Mouse (Mus musculus) limb, embryonic 14.5 days (tissue): Measurements from ENCODE around the gene D430041D05Rik. TPM values are rescaled to one million over a fixed set of nuclear protein-coding genes. Genes with fewer than 3 reads are reported as not detected.

Source experiments
- ATAC-seq: fragments of 200-750 bp; cut with Nextera tagmentation; 2 replicates; pipeline ENCODE4 v1.8.0; 2017; ENCODE audit warnings: low read depth, moderate number of reproducible peaks, moderate TSS enrichment; ENCODE audit not compliant: low FRiP score
- DNase-seq: peaks from one replicate; pipeline ENCODE4 v3.0.0-alpha.2; 2015; ENCODE audit warnings: low spot score
- H3K27ac ChIP-seq: fragments of 300-500 bp; sonication (generic); replicated peaks from 2 replicates; pipeline ENCODE4 v1.5.1; 2014; ENCODE audit warnings: low read depth, mild to moderate bottlenecking, low read length, moderate library complexity, mixed read lengths
- H3K27me3 ChIP-seq: fragments of 300-500 bp; sonication (generic); 2 replicates; pipeline ENCODE4 v1.6.1; 2014; ENCODE audit warnings: low read length, mixed read lengths; ENCODE audit not compliant: control insufficient read depth, insufficient read depth
- H3K36me3 ChIP-seq: fragments of 300-500 bp; sonication (generic); 2 replicates; pipeline ENCODE4 v1.6.1; 2014; ENCODE audit warnings: mild to moderate bottlenecking, low read length, moderate library complexity, mixed read lengths; ENCODE audit not compliant: control insufficient read depth, insufficient read depth
- H3K4me1 ChIP-seq: fragments of 300-500 bp; sonication (generic); 2 replicates; pipeline ENCODE4 v1.6.1; 2014; ENCODE audit warnings: antibody characterized with exemption, low read length, mixed read lengths; ENCODE audit not compliant: control insufficient read depth, insufficient read depth
- H3K4me2 ChIP-seq: fragments of 300-500 bp; sonication (generic); replicated peaks from 2 replicates; pipeline ENCODE4 v1.6.1; 2014; ENCODE audit warnings: low read depth, mild to moderate bottlenecking, low read length, moderate library complexity; ENCODE audit not compliant: severe bottlenecking
- H3K4me3 ChIP-seq: fragments of 300-500 bp; sonication (generic); replicated peaks from 2 replicates; pipeline ENCODE4 v1.5.1; 2014; ENCODE audit warnings: low read length
- H3K9ac ChIP-seq: fragments of 300-500 bp; sonication (generic); 2 replicates; pipeline ENCODE4 v1.6.1; 2014; ENCODE audit warnings: mild to moderate bottlenecking, low read depth, low read length, moderate library complexity; ENCODE audit not compliant: severe bottlenecking
- H3K9me3 ChIP-seq: fragments of 300-500 bp; sonication (generic); 2 replicates; pipeline ENCODE4 v1.6.1; 2016; ENCODE audit warnings: low read length; ENCODE audit not compliant: control insufficient read depth
- POLR2A ChIP-seq: fragments of 200-500 bp; IDR thresholded peaks from 2 replicates; pipeline ENCODE4 v1.8.0; 2012; ENCODE audit warnings: inconsistent platforms, mild to moderate bottlenecking, moderate library complexity, borderline replicate concordance; ENCODE audit not compliant: insufficient read depth, insufficient read length; ENCODE audit errors: extremely low read depth
- WGBS: fragments of 180-500 bp; shearing (Covaris S2); extraction: QIAGEN DNeasy Blood & Tissue Kit; methylation state at CpG from one replicate; pipeline ENCODE4 v1.1.7; 2014; 5-methylcytosine and 5-hydroxymethylcytosine counted together
- polyA plus RNA-seq, 2 experiments: library from polyadenylated mRNA; depleted of rRNA in 1 of 2; stranded (reverse) in 1 of 2; unstranded in 1 of 2; fragments of >200 nt; fragmentation: Nextera tagmentation in 1 of 2; extraction: Ambion mirVana in 1 of 2; gene quantifications; 2 replicates each; pipeline versions ENCODE4 v1.2.1 to v1.2.3; 2012 to 2014

The D430041D05Rik gene
- polyA plus RNA-seq, 2 experiments = 1.1 TPM

DNA sequence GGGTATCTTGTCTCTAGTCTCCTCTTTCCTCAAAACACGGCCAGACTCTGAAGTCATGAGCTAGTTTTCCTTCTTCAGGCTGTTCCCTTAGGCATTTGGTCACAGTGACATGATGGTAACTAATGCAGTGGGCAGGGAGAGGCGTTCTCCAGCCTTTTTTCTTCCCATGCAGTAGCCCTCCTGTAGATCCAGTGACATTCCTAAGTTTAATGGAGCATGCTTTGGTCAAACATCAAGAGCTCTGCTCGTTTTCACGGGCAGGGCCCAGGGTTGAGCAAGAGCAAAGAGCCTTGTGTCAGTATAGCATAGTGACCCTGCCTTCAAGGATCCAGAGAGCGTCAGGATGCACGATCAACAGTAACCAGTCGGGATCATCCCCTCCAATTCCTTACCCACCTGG lies 247.4 kb downstream of the D430041D05Rik start:
- H3K9ac ChIP-seq = no peak overlapping the region
- no peak for TF ChIP-seq POLR2A
- no peak overlapping the region for H3K4me3 ChIP-seq
- WGBS = 74% methylated on average over 7 of the region's 7 CpGs
- no peaks in the 10 kb centered on the region for H3K4me1 ChIP-seq
- H3K36me3 ChIP-seq = no peaks in the 10 kb centered on the region
- no peak for DNase-seq
- no peaks in the 10 kb centered on the region for H3K9me3 ChIP-seq
- no peaks in the 10 kb centered on the region for H3K27me3 ChIP-seq
- H3K4me2 ChIP-seq = no peak overlapping the region
- no peak for ATAC-seq
- no peak overlapping the region for H3K27ac ChIP-seq

DNA sequence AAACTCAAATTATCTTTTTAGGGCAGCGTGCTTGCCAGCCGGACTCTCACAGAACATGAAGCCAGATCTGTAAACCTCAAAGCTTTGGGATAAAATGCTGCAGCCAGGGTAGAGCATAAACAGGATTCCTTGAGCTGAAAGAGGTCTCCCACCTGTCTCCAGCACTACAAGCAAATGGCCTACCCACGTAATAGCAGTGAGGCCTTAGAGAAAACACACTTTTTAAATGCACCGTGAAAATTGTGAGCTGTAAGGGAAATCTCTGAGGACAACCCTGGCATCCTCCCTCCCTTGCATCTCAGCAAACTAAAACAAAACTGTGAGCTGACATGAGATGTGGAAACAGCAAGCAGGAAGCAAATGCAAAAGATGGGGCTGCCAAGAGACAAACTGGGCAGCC lies 253.0 kb downstream of the D430041D05Rik start:
- Histone ChIP-seq H3K4me1 (no peaks in the 10 kb centered on the region), H3K27me3 (no peaks in the 10 kb centered on the region), H3K4me2 (no peak overlapping the region), H3K9me3 (no peaks in the 10 kb centered on the region), H3K9ac (no peak overlapping the region), H3K36me3 (no peaks in the 10 kb centered on the region), H3K27ac (no peak overlapping the region), H3K4me3 (no peak overlapping the region)
- ATAC-seq (no peak), DNase-seq (no peak)
- TF ChIP-seq POLR2A = no peak
- 57% methylated on average over 4 of the region's 4 CpGs for WGBS

DNA sequence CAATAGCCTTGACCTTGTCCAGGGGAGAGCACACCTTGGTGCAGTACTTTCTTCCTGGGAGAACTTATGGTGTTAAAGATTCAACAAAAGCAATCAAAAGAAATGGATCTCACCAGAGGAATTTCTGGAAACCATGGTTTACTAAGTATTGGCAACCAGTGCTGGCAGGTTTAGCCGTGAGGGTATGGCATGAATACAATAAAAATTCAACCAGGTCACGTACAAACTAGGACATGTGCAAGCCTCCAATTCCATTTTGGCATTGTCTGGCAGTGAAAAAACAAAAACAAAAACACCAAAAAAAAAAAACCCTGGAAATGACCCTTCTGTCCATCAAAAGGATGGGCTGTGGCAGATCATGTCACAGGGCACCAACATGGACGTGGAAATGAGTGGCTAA lies 256.9 kb downstream of the D430041D05Rik start:
- Histone ChIP-seq H3K27ac (no peak overlapping the region), H3K9me3 (no peaks in the 10 kb centered on the region), H3K4me3 (no peak overlapping the region), H3K27me3 (no peaks in the 10 kb centered on the region), H3K4me2 (no peak overlapping the region), H3K9ac (no peak overlapping the region), H3K36me3 (no peaks in the 10 kb centered on the region), H3K4me1 (no peaks in the 10 kb centered on the region)
- 83% methylated on average over 3 of the region's 3 CpGs for WGBS
- DNase-seq (no peak), ATAC-seq (no peak)
- TF ChIP-seq POLR2A = no peak

DNA sequence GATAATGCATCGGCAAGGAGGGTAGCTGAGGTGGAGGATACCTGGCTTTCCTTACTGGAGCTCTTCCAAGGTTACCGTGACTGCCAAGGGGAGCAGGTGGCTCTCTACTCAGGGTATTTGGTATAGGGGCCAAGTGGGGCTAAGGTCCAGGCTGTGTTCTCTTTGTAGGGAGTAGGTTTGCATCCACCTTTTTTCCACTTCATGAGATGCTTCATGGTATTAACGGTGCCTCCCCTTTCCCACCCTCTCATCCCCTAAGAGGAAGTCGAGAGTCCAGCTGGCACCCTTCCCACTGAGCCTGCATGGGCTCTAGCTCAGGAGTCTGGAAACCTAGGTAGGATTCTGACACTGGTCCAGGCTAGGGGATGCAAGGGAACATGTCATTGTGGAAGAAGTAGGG lies 257.5 kb downstream of the D430041D05Rik start:
- Histone ChIP-seq H3K4me1 (no peaks in the 10 kb centered on the region), H3K27me3 (no peaks in the 10 kb centered on the region), H3K9ac (no peak overlapping the region), H3K4me2 (no peak overlapping the region), H3K36me3 (no peaks in the 10 kb centered on the region), H3K4me3 (no peak overlapping the region), H3K27ac (no peak overlapping the region), H3K9me3 (no peaks in the 10 kb centered on the region)
- WGBS = 81% methylated on average over 4 of the region's 4 CpGs
- DNase-seq = no peak
- no peak for ATAC-seq
- no peak for TF ChIP-seq POLR2A

DNA sequence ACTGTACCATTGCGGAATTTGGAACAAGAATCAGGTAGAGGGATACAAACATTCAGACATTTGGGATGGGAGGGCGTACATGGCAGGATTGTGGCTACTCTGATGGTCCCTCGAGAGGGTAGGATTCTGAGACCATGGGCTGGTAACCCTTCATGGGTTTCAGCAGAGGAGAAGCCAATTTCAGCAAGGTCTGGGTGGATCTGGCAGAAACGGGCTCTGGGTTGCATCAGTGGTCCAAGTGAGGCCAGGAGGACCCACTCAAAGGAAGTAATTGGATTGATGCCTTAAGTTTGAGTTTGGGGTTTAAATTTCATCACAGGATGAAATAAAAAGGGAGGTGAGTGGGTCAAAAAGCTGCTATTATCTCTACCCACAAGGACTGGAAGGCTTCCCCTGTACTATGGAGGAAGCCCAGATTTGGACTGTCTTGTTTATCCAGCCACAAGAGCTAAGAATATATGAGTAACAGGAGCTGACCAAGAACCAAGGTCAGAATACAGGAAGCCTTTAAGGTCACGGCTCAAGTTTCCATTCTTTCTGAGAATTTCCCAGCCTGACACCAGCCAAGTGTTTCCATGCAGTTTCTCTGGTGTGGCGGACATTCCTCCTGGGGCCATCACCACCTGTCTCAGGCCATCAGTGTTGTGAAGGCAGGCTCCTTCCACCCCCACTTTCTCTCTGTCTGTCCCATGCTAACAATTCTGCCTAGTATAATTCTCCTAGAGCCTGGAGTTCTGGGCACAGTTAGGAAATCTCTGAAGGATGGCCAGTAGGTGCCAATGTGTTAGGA lies 260.0 kb downstream of the D430041D05Rik start:
- Histone ChIP-seq H3K9ac (no peak overlapping the region), H3K9me3 (no peaks in the 10 kb centered on the region), H3K4me1 (no peaks in the 10 kb centered on the region), H3K27ac (no peak overlapping the region), H3K27me3 (no peaks in the 10 kb centered on the region), H3K4me3 (no peak overlapping the region), H3K36me3 (no peaks in the 10 kb centered on the region), H3K4me2 (no peak overlapping the region)
- TF ChIP-seq POLR2A = no peak
- DNase-seq (peak; percentile 41), ATAC-seq (peak; percentile 76)
- WGBS = 79% methylated on average over 6 of the region's 6 CpGs

DNA sequence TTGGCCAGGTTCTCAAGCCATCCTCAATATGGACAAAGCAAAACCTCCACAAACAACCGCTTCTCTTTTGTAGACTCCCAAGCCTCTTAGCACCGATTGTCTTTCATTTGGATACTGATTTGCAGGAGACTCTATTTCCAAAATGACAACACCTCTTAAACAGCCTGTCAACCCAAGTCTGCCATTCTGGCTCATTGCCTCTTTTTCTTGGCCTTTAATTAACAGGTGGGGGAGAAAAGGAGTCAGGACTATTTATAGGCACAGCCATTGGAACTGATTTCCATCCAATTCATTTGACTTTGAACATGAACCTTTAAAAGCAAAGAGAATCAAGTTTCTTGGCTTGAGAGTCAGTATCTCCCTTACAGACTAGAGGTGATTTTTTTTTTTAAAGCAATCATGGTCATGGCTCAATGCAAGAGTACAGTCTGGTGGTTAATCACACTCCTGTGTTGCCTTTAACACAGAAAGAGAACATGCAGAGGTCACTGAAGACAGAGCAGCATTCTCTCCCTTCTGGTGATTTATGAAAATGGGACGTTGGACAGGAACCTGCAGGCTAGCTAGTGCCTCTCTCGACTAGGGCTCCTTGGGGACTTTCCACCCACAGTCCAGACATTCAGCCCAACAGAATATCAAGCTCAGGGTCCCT lies 262.8 kb downstream of the D430041D05Rik start:
- TF ChIP-seq POLR2A = no peak

More for the DNA sequence above, 262.8 kb downstream of the D430041D05Rik start:
- Histone ChIP-seq H3K9me3 (no peaks in the 10 kb centered on the region), H3K36me3 (no peaks in the 10 kb centered on the region), H3K4me1 (no peaks in the 10 kb centered on the region), H3K4me3 (no peak overlapping the region), H3K27ac (no peak overlapping the region), H3K27me3 (no peaks in the 10 kb centered on the region), H3K4me2 (no peak overlapping the region), H3K9ac (no peak overlapping the region)
- DNase-seq = no peak
- ATAC-seq = no peak
- WGBS = 61% methylated on average over 4 of the region's 4 CpGs
